Mouse (Mus musculus): ENCODE results near the gene Cep41.

Cep41 gene

DNA sequence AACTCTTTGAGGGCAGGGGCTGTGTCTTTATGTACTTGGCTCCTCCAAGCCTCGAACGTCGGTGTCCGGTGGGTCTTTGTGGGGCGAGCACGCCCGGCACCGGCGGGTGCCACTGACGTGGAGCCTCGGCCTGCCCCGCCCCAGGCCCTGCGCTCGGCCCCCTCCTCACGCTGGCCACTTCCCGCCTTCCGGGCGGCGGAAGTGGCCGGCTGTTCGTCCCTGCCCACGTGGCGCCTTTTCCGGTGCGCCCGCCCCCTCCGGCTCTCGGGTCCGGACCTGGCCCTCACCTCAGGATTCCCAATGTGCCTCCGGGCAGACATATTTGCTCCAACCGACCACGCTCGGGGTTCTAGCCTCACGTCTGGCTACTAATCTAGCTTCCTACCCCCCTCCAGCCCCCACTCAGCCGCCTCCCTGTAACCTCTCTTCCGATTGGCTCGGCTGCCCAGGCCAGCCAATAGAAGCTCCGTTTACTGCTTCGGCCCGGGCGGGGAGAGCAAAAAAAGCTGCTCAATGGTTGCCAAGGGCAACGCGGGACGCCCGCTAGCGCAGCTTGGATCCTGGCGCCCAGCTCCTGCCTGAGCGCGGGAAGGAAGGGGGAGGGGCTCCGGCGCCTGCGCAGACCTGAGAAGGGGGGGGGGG, at the start of gene Cep41:
Gene Cep41, minus strand, starts transcription at position 400 of the 642 bp plus-strand sequence.
- peak; percentile 97 for DNase-seq (ENCODE audit: inconsistent ontology term)

DNA sequence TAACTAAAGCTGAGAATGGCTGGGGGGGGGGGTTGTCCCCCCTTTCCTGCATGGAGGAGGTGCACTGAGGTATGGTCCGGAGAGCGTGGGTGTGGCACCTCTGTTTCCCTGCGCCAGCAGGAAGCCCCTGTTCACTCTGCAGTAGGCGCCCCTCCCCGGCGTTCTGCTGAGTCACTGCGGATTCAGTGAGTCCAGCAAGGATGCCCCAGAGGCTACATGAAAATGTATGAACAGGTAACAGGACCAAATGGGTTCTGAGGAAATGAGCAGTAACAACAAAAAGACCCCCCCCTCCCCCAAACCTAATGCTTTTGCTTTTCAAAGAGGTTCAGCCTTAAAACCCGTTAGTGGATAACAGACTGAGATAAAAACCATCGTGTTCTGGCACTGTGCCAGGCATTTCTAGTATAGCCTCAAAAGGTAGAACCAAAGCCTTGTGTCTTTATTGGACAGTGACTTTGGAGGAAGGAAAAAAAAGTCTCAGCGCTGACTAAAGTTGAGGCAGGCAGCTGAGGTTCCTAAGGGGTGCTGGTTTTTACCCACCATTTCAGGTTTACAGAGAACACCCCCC, 45.7 kb upstream of the Cep41 start:
- DNase-seq (ENCODE audit: inconsistent ontology term) = peak; percentile 57

DNA sequence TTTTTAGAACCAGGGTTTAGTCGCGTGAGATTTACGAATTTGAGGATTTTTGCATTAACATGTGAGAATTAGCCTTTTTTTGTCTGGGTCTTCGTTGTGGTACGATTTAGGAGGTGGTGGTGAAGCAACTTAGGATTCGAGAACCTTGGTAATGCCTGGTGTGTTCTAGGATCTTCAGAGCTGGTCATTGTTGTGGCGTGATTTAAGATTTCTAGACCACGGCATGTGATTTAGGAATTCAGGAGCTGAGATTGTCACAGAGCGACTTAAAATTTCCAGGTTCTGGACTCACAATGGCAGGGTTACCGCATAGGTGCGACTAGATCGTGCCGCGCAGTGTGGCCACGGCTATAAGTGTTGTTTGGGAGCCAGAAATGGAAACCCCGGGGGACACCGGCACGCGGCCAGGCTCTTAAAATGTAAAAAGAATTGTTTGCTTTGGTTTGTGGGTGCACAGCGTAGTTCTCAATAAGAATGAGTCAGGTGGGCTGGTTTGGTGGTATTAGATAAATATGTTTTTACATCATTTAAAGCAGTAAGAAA, 45.0 kb upstream of the Cep41 start:
- peak; percentile 25 for DNase-seq (ENCODE audit: inconsistent ontology term)

- peak; percentile 84 for DNase-seq (ENCODE audit: inconsistent ontology term)
Observed at GRCm38 (mm10) chr6:30737548-30738463, 44.3 kb upstream of the Cep41 start.

DNA sequence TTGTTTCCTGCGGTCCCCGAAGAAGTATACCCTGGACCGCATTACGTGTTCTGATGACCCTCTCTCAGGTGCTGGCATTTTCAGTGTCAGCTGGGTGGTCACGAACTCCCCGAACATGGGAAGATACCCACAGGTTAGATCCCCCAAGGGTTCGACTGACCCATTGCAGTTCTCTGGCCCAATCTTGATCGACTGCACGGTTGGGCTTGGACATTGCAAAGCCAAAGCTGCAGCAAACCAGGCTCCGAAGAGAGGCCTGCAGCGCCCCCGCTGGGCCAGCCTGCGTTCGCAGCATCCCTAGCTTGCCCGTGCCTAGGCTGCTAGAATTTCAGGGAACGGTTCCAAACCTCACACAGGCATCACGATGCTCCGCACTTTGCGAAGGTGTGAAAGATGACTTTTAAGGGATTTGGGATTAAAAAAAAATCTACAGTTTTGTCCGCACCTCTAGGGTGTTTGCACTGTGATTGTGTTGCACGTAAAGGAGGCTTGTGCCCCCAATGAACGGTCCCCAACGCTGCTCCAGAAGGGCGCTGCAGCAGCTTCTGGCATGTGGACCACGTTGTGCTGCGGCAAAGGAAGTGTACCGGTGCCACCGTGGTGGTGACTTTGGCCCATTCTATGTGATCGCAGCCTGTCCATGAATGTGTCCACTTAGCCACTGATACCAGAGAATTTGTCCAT, 43.5 kb upstream of the Cep41 start:
- peak; percentile 84 for DNase-seq (ENCODE audit: inconsistent ontology term)

GRCm38 (mm10) chr6:30736372-30736762, 42.8 kb upstream of the Cep41 start:
- DNase-seq (ENCODE audit: inconsistent ontology term) = peak; percentile 68

GRCm38 (mm10) chr6:30735728-30736371, 42.3 kb upstream of the Cep41 start:
- DNase-seq (ENCODE audit: inconsistent ontology term) = peak; percentile 74

GRCm38 (mm10) chr6:30734988-30735727, 41.6 kb upstream of the Cep41 start:
- peak; percentile 35 for DNase-seq (ENCODE audit: inconsistent ontology term)

DNA sequence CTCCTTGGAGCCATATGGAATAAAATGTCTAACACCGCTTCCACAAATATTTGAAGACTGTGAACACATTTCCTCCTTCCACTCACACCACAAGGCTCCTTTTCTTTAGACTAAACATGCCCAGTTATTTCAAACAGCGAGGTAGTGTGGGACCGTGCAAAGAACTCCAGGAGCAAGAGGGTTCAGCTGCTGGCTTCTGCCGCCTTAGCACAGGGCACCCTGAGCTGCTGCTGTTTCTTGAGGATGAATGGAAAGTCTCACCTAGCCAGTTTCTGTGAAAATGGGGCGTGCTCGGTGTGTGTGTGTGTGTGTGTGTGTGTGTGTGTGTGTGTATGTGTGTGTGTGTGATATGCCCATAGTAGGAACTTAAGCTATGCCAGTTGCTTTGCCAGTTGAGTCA, 40.9 kb upstream of the Cep41 start:
- DNase-seq (ENCODE audit: inconsistent ontology term) = peak; percentile 36

- no peak for DNase-seq (ENCODE audit: inconsistent ontology term)
Observed at GRCm38 (mm10) chr6:30732571-30733130, 39.1 kb upstream of the Cep41 start.

DNA sequence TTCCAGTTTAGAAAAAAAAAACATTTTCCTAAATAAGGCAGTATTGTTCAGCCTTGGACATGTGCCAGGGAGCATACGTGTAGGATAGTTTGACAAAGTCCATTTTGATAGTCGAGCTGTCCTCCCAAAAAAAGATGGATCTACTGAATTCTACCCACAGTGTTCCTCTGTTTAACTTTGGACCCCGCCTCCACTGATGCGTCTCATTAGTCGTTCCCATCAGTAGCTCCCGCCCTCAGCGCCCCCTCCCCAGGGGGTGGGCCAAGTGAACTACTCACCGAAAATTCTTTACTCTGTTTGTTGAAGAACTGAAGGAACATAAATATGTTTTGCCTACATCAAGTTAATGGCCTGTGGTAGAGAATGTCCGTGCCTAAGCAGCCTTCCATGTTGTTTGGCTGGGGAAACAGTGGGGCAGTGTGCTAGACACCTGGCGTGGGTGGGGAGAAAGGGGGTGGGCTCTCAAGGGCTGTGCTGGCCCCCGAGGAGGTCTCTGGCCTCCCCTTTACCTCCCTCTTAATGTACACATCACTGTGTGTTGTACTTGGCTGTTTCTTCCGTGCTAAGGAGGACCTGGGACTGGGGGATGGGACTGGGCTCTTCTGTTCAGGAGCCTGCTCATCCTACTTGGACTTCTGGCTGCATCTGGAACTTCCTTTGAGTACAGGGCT, 36.9 kb upstream of the Cep41 start:
- no peak for DNase-seq (ENCODE audit: inconsistent ontology term)

DNA sequence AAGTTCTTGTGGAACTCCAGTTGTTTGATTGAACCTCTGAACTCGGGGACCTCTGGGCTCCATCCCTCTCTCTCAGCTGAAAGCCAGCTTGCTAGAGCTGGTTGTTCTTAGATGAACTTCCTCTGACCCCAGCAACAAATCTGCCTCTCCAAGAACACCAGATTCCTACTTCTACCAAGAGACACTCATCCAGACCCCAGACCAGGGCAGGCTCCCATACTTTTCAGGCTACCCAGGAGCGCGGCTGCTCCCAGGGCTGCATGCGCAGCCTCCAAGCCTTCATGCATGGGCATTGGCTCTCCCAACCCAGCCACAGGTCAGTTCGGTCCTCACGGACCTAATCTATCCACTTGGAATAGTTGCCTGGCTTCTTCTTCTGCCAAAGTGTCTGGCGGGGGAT, 29.8 kb upstream of the Cep41 start, which contains the start of gene Mest:
Gene Mest, plus strand, starts transcription at position 217 of the 400 bp plus-strand sequence.
- DNase-seq (ENCODE audit: inconsistent ontology term) = no peak

DNA sequence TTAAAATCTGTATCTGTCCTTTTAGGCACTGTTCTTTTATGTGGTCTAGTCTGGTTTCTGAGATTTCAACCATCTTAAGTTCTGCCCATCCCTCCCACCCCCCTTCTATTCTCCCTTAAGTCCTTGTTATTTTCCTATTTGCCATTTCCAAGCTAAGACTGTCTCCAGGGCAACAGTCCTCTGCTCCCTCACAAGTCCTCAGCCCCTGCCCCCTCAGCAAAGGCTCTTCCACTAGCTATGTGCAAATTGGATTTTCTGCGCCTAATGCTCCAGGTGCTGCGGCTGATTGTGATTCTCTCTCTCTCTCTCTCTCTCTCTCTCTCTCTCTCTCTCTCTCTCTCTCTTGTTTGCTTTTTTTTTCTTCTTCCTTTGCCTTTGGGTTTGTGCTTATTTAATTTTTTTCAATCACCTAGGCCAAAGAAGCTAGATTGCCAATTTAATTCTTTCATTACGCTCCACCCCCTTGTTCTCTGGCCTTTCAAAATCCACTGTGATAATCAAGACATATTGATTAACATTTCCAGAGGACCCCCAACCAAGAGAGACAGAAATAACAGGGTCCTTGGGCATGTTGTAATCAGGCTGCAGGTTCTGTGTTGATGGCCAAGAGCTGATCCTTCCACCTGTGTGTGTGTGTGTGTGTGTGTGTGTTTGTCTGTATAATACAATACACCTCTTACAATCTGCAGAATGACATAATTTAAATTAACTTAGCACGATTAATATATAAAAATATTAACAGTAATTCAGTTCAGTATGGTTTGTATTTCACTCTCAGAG, 29.0 kb upstream of the Cep41 start:
- no peak for DNase-seq (ENCODE audit: inconsistent ontology term)

GRCm38 (mm10) chr6:30716796-30717195, 23.2 kb upstream of the Cep41 start:
- no peak for DNase-seq (ENCODE audit: inconsistent ontology term)

- DNase-seq (ENCODE audit: inconsistent ontology term) = no peak
Observed at GRCm38 (mm10) chr6:30714891-30715471, 21.4 kb upstream of the Cep41 start.

GRCm38 (mm10) chr6:30713896-30714295, 20.3 kb upstream of the Cep41 start:
- no peak for DNase-seq (ENCODE audit: inconsistent ontology term)

DNA sequence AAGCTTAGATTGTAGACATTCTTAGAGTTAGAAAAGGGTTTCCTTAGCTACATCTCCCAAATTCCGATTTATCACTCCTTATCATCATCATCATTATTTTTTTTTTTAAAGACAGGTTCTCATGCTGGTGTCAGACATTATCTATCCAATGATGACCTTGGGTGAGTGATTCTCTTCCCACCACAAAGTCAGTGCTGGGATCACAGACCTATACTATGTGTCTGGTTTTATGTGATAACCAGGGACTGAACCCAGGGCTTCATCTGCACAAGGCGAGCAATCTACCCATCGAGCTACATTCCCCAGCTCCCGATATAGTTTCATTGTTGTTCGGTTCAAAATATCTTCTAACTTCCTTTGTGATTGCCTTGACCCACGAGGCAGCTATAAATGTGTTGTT, 19.9 kb upstream of the Cep41 start:
- no peak for DNase-seq (ENCODE audit: inconsistent ontology term)

GRCm38 (mm10) chr6:30712484-30712883, 18.9 kb upstream of the Cep41 start:
- DNase-seq (ENCODE audit: inconsistent ontology term) = no peak
